Mouse (Mus musculus): Measurements from ENCODE around the gene Plekhg1. TPM values are rescaled to one million over a fixed set of nuclear protein-coding genes. Genes with fewer than 3 reads are reported as not detected.

Gene Plekhg1
- polyA plus RNA-seq, 1 experiment from 2014 or later: 7.4 TPM

DNA sequence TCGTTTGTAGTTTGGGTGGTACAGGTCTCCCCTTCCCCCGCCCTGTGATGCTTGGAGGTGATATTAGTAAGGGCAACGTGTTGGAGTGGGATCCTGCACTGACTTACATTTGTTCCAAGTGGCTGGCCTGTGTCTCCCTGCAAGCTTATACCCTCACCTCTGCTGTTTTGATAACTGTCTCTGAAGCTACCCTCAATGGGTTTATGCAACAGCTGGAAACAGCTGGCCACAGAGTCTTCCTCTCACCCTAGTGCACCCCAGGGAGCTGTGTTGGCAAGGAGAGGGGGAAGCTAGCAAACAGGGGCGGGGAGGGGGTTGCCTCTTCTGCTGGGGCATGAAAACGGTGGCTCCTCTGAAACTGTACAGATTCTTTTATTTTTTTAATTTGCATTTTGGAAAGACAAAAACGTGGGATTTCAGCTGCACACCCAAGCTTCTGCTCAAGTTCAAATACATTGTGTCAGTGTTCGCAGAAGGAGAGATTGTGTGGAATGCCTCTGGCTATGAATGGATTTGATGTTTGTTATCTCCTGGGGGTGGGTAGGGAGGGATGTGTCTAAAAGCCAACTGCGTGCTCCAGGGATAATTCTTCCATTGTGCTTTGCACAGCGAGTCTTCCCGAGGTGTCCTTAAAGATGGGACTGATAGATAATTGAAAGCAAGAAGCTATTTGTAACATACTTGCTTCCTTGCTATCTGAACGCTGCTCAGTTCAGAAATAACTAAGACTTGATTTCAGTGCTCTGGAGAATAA, 119.0 kb downstream of the Plekhg1 start:
- no peak overlapping the region for H3K4me2 ChIP-seq
- no peaks in the 10 kb centered on the region for H3K9me3 ChIP-seq (replicated peaks)
- no peak overlapping the region for H3K27ac ChIP-seq (replicated peaks)
- H3K4me1 ChIP-seq: peaks cover 26% of the 10 kb centered on the region
- no peaks in the 10 kb centered on the region for H3K36me3 ChIP-seq
- no peak overlapping the region for H3K9ac ChIP-seq (replicated peaks)
- no peak overlapping the region for H3K4me3 ChIP-seq (replicated peaks)
- H3K27me3 ChIP-seq (replicated peaks): no peaks in the 10 kb centered on the region
- ATAC-seq (ENCODE audit: low FRiP score): peak; percentile 34; the same call in 1 of the 2 replicates
- WGBS: 24% methylated on average over 11 of the region's 11 CpGs

DNA sequence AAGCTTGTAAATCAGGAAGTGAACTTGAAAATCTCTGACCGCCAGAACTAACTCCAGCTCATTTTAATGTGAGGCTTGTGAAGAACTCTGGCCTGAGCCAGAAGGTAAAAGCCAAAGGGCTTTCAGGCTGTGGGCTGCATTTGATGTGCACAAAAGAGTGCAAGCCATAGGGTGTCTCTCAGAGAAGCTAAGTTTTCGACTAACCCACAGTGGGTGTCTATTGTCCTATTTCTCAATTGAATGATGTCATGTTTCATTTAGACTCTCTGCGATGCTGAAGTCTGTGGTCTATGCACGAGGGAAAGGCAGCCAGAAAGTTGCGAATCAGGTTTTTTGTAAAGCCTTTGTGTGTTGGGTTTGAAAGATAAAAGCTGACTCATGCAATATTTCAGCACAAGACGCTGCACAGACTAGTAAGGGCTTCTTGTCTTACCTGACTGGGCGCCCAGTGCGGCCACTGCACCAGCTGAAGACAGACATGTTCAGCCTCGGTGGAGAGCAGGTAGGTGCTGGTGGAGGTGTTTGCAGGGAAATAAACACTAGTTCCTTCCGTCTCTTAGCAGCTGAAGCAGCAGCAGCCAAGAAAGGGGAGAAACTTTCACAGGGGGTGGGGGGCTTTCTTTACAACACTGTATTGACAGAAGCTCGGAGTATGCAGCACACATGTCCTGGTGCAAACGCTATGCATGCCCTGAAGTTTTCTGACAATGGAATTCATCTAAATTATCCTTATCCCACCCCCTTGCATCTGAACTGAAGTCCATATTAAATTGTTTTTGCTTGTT, 123.4 kb downstream of the Plekhg1 start:
- H3K27ac ChIP-seq (replicated peaks): 0 out of 2 replicates have a peak overlapping the region, but pooled peaks have one; percentile 2
- H3K9ac ChIP-seq (replicated peaks): no peak overlapping the region
- H3K4me2 ChIP-seq: peak overlapping the region; percentile 46
- H3K36me3 ChIP-seq: no peaks in the 10 kb centered on the region
- peak; percentile 35; the same call in 1 of the 2 replicates for ATAC-seq (ENCODE audit: low FRiP score)
- 7% methylated on average over 12 of the region's 12 CpGs for WGBS
- peaks cover 22% of the 10 kb centered on the region for H3K4me1 ChIP-seq
- no peaks in the 10 kb centered on the region for H3K27me3 ChIP-seq (replicated peaks)
- H3K4me3 ChIP-seq (replicated peaks): peak overlapping the region; percentile 12; the same call in 1 of the 2 replicates
- no peaks in the 10 kb centered on the region for H3K9me3 ChIP-seq (replicated peaks)

DNA sequence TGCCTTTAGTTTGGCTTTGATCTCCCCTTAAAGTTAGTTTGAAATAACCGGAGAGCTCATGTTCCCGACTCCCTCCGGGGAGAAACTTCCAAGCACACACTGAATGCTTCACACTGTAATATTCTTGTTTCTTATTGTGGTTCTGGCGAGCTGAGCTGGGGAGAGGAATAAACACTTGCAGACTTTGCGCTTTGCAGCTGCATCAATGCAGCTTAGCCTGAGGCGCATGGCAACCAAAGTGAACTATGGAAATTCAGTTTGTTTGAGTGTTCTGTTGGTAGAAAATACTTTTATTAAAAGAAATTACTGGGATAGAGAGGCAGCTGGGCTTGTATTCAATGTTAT, 124.0 kb downstream of the Plekhg1 start:
- WGBS: 20% methylated on average over 6 of the region's 6 CpGs
- Histone ChIP-seq H3K4me2 (peak overlapping the region; percentile 46), H3K4me1 (peaks cover 17% of the 10 kb centered on the region), H3K27me3 (replicated peaks) (no peaks in the 10 kb centered on the region), H3K9me3 (replicated peaks) (no peaks in the 10 kb centered on the region), H3K27ac (replicated peaks) (0 out of 2 replicates have a peak overlapping the region, but pooled peaks have one; percentile 2), H3K4me3 (replicated peaks) (peak overlapping the region; percentile 12; the same call in 1 of the 2 replicates), H3K36me3 (no peaks in the 10 kb centered on the region), H3K9ac (replicated peaks) (no peak overlapping the region)
- no peak for ATAC-seq (ENCODE audit: low FRiP score)

DNA sequence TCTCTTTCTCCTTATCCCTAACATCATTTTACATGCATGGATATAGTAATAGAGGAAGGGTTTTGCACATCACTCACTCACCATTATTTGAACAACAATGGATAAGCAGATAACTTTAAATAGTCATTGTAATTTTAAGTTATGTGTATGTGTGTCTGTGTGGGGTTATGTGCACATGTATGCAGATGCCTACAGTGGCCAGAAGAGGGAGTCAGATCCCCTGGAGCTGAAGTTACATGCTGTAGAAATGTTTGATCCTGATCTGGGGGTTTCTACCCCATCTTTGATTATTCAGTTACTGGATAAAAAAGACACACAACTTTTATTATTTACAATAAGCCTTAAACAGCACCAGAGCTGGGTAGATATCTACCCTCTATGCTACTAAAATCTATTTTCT, 127.1 kb downstream of the Plekhg1 start:
- Histone ChIP-seq H3K4me1 (peaks cover 12% of the 10 kb centered on the region), H3K9me3 (replicated peaks) (no peaks in the 10 kb centered on the region), H3K36me3 (no peaks in the 10 kb centered on the region), H3K4me2 (no peak overlapping the region), H3K4me3 (replicated peaks) (no peak overlapping the region), H3K9ac (replicated peaks) (no peak overlapping the region), H3K27ac (replicated peaks) (no peak overlapping the region), H3K27me3 (replicated peaks) (no peaks in the 10 kb centered on the region)
- ATAC-seq (ENCODE audit: low FRiP score): no peak

DNA sequence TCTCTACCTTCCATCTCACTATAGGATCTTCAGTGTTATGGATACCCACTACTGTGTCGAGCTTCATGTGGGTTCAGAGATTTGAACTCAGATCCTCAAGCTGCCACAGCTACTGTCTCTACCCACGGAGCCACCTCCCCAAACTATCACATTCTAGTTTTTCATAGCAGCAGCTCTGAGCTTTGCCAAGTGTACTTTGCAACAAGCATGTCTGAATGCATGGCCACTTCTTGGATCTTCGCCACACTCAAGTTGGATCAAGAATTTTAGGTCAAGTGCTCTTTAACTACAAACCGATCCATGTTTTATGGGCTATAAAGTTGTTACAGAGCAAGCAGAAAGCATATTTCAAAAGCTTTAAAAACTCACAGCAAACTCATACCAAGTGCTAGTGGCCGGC, 130.7 kb downstream of the Plekhg1 start:
- H3K27me3 ChIP-seq (replicated peaks): no peaks in the 10 kb centered on the region
- no peaks in the 10 kb centered on the region for H3K4me1 ChIP-seq
- ATAC-seq (ENCODE audit: low FRiP score): no peak
- no peak overlapping the region for H3K4me3 ChIP-seq (replicated peaks)
- 87% methylated on average over 5 of the region's 5 CpGs for WGBS
- H3K36me3 ChIP-seq: no peaks in the 10 kb centered on the region
- no peak overlapping the region for H3K4me2 ChIP-seq
- no peak overlapping the region for H3K27ac ChIP-seq (replicated peaks)
- H3K9ac ChIP-seq (replicated peaks): no peak overlapping the region
- H3K9me3 ChIP-seq (replicated peaks): no peaks in the 10 kb centered on the region

DNA sequence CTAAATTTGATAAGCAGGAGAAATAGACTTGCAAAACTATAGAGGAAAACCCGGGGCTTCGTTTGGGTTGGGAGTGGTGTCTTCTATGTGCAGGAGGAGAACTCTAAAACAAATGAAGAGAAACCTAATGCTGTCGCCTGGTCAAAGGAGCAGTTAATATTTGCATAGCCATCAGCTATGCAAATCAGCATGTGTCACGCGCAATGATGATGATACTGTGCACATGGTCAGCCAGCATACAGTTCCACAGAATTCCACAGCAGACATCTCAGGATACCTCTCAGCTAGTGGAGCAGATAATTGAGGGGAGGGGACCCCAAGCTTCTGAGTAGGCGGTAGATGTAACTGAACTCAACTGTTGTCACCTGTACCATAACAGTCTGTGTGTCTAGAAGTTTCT, 133.3 kb downstream of the Plekhg1 start:
- Histone ChIP-seq H3K9ac (replicated peaks) (no peak overlapping the region), H3K36me3 (no peaks in the 10 kb centered on the region)
- WGBS: 95% methylated on average over 6 of the region's 6 CpGs

DNA sequence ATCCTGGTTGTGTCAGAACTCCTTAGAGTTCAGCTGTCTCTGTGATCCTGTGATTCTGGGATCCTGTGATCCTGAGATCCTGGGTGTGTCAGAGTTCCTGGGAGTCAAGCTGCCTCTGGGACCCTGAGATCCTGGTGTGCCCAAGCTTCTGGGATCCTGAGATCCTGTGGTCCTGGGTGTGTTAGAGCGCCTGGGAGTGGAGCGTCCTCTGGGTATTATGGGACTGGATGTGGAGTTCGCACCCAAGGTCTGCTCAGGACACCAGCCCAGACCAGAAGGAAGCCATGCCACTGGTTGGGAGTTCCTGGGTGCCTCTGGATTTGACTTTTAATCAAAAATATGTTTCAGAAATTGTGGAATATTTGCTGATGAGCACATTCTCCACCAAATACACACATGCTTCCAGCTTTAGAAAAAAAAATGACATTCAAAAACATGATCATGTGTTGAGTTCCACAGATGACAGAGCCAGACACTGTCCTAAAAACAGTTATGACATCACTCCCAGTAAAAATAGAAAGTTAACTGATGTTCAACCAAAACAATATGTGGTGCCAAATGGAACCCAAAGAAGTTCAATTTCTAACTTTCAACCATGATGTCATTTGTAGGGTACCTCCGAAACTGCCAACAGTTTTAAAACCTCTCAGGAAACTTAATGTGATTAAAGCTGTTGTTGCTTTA, 137.8 kb downstream of the Plekhg1 start:
- no peak overlapping the region for H3K9ac ChIP-seq (replicated peaks)
- H3K27ac ChIP-seq (replicated peaks): no peak overlapping the region
- no peaks in the 10 kb centered on the region for H3K4me1 ChIP-seq
- no peak overlapping the region for H3K4me3 ChIP-seq (replicated peaks)
- no peak for ATAC-seq (ENCODE audit: low FRiP score)
- H3K4me2 ChIP-seq: no peak overlapping the region
- no peaks in the 10 kb centered on the region for H3K27me3 ChIP-seq (replicated peaks)
- H3K36me3 ChIP-seq: no peaks in the 10 kb centered on the region
- no peaks in the 10 kb centered on the region for H3K9me3 ChIP-seq (replicated peaks)
- 94% methylated on average over 4 of the region's 4 CpGs for WGBS

More for the DNA sequence above, 133.3 kb downstream of the Plekhg1 start:
- ATAC-seq (ENCODE audit: low FRiP score): no peak
- no peak overlapping the region for H3K27ac ChIP-seq (replicated peaks)
- no peaks in the 10 kb centered on the region for H3K27me3 ChIP-seq (replicated peaks)
- H3K4me1 ChIP-seq: no peaks in the 10 kb centered on the region
- H3K4me2 ChIP-seq: no peak overlapping the region
- no peak overlapping the region for H3K4me3 ChIP-seq (replicated peaks)
- no peaks in the 10 kb centered on the region for H3K9me3 ChIP-seq (replicated peaks)

DNA sequence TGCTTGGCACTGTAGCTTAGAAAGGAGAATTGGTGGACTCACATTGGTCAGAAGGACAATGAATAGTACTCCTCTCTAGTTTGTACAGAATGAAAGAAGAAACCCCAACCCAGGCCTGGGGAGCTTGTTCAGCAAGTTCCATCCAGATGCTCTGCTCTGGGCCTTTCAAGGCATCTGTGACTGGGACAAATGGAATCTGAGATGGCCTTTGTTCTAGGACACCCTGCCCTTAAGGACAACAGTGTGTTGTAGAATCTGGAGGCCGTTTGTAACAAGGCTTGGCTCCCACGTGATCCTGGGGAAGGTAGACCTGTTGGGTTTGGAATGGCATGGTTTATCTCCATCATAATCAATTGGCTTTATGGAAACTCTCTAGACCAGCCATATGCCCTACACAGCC, 141.0 kb downstream of the Plekhg1 start:
- Histone ChIP-seq H3K4me3 (replicated peaks) (no peak overlapping the region), H3K4me2 (no peak overlapping the region), H3K9me3 (replicated peaks) (no peaks in the 10 kb centered on the region), H3K4me1 (no peaks in the 10 kb centered on the region), H3K36me3 (no peaks in the 10 kb centered on the region), H3K9ac (replicated peaks) (no peak overlapping the region), H3K27me3 (replicated peaks) (no peaks in the 10 kb centered on the region), H3K27ac (replicated peaks) (no peak overlapping the region)
- ATAC-seq (ENCODE audit: low FRiP score): no peak
- 76% methylated on average over 2 of the region's 2 CpGs for WGBS

DNA sequence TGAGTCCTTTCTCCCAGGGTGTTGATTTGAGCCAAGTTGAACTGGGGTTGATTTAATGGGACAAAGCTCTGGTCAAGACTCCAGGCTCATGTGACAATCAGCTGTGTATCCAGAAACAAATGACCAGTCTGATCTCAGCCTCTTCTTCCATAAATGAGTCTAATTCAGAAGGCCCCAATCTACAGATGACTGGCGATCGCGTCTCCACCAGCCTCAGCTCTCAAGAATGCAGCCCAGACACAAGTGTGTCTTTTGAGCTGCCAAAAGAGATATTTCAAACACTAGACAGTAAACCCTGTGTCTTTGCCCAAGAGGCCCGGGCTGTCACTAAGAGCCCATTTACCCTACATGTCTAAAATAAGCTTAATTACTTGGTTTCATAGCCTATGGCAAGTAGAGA, 148.3 kb downstream of the Plekhg1 start:
- Histone ChIP-seq H3K27me3 (replicated peaks) (no peaks in the 10 kb centered on the region), H3K9me3 (replicated peaks) (no peaks in the 10 kb centered on the region), H3K9ac (replicated peaks) (no peak overlapping the region), H3K4me3 (replicated peaks) (no peak overlapping the region), H3K27ac (replicated peaks) (no peak overlapping the region), H3K4me1 (peaks cover 8% of the 10 kb centered on the region; the same call in 1 of the 2 replicates), H3K36me3 (no peaks in the 10 kb centered on the region), H3K4me2 (no peak overlapping the region)
- WGBS: 69% methylated on average over 4 of the region's 4 CpGs
- no peak for ATAC-seq (ENCODE audit: low FRiP score)

DNA sequence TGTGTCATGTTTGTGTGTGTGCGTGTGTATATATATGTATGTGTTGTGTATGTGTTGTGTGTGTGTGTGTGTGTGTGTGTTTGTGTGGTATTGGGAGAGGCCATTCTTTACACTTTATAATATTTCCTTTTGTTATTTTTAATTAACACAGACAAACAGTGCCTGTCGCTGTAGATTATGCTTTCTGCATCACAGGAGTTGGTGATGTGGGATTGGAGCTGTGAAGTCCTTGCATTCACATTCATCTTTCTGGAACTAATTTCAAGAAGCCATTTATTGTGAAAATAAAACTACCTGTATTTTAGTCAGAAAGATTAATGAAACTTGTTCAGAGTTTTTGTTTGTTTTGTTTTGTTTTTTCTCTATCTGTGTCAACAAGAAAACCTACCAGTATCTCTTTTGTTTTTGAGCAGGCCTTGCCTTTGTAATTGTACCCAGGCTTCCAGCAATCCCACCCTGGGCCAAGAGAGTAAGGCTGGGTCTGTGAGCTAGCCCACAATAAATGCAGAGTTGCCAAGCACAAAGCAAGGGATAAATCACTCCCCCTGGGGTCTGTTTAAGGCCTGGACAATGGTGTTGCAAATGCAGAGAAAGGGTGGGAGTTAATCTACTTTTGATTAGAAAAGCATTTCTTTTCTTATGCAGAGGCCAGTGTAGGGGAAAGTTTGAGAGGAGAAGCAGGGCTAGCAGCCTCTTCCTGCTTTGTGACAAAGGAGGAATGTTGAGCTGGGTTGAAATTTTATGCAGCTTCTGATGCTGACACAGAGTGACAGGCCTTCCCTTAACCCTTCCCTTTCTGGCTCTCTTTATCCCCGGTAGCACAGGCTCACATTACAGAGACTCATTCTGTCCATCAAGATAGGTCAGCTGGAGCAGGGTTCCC, 151.5 kb downstream of the Plekhg1 start:
- H3K27me3 ChIP-seq (replicated peaks): no peaks in the 10 kb centered on the region
- no peak overlapping the region; the same call in 1 of the 2 replicates for H3K27ac ChIP-seq (replicated peaks)
- H3K4me2 ChIP-seq: no peak overlapping the region
- no peak overlapping the region; the same call in 1 of the 2 replicates for H3K9ac ChIP-seq (replicated peaks)
- H3K9me3 ChIP-seq (replicated peaks): no peaks in the 10 kb centered on the region
- H3K4me1 ChIP-seq: peaks cover 8% of the 10 kb centered on the region; the same call in 1 of the 2 replicates
- 30% methylated on average over 3 of the region's 3 CpGs for WGBS
- no peak for ATAC-seq (ENCODE audit: low FRiP score)
- no peaks in the 10 kb centered on the region for H3K36me3 ChIP-seq
- H3K4me3 ChIP-seq (replicated peaks): no peak overlapping the region

DNA sequence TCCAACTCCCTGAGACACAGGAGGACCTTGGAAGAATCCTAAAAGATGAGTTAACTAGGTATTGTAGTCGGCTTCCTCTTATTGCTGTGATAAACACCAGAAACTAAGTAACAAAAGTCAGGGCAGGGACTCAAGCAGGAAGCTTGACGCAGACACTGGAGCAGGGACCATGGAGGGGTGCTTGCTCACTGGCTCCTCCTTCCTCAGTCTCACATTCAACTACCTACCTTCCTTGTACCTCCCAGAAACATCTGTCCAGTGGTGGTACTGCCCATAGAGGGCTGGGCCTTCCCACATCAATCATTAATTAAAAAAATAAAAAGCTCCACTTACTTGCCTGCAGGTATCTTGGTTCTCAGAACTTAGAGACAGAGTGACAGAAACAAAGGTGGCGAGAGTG, 152.2 kb downstream of the Plekhg1 start:
- H3K27ac ChIP-seq (replicated peaks): no peak overlapping the region
- H3K4me3 ChIP-seq (replicated peaks): no peak overlapping the region
- ATAC-seq (ENCODE audit: low FRiP score): no peak
- no peaks in the 10 kb centered on the region for H3K9me3 ChIP-seq (replicated peaks)
- no peak overlapping the region for H3K4me2 ChIP-seq
- WGBS: 51% methylated on average over 3 of the region's 3 CpGs
- no peaks in the 10 kb centered on the region for H3K27me3 ChIP-seq (replicated peaks)
- no peaks in the 10 kb centered on the region for H3K36me3 ChIP-seq
- peaks cover 11% of the 10 kb centered on the region; the same call in 1 of the 2 replicates for H3K4me1 ChIP-seq
- no peak overlapping the region for H3K9ac ChIP-seq (replicated peaks)

Measured in neural tube, embryonic 15.5 days (tissue).